In genomic region chr11:75173095-75173798, GRCm38 (mm10) we compare ENCODE assay signal across 8 mouse cellular contexts. TPM values are rescaled to one million over a fixed set of nuclear protein-coding genes. Genes with fewer than 3 reads are reported as not detected.
A peak's percentile ranks its signal among the peaks of the same experiment; 100 is the strongest.
DNase-seq lines count a peak whose midpoint lies in the region; ATAC-seq and TF ChIP-seq lines count a peak whose summit lies in the region.

No protein-coding gene starts in this region.

- H3K9ac ChIP-seq in heart, adult 2 months (ENCODE audit: low read depth, low read length) = peak overlapping the region; percentile 46
- H3K9ac ChIP-seq in limb, embryonic 14.5 days (ENCODE audit: low read depth, low read length, severe bottlenecking) = 0 out of 2 replicates have a peak overlapping the region, but pooled peaks have one; percentile 14
- H3K9ac ChIP-seq in midbrain, embryonic 16.5 days (ENCODE audit: low read depth, low read length) = peak overlapping the region; percentile 67

- intact Hi-C loops in heart, adult 2 months (cut with DNase I) = no loop called here

- no peaks in the 10 kb centered on the region for H3K79me2 ChIP-seq in heart, adult 2 months (replicated peaks; ENCODE audit: control insufficient read depth, insufficient read depth, low read length)

- under 1% methylated on average over 70 of the region's 71 CpGs for WGBS in heart, adult 2 months
- WGBS in limb, embryonic 14.5 days = under 1% methylated on average over 46 of the region's 71 CpGs
- WGBS in midbrain, embryonic 16.5 days = under 1% methylated on average over 71 of the region's 71 CpGs

- 0 out of 2 replicates have a peak, but pooled peaks have one; percentile 26 for TF ChIP-seq POLR2A in heart, adult 2 months (IDR thresholded peaks at IDR 0.05; ENCODE audit: insufficient read depth, low read depth, low read length)
- TF ChIP-seq POLR2A in limb, embryonic 14.5 days (IDR thresholded peaks at IDR 0.05; ENCODE audit: borderline replicate concordance, extremely low read depth, insufficient read depth, insufficient read length) = no peak

- no peak for TF ChIP-seq CTCF in heart, adult 2 months (IDR thresholded peaks at IDR 0.05)

- H3K4me2 ChIP-seq in limb, embryonic 14.5 days (replicated peaks; ENCODE audit: low read depth, low read length, severe bottlenecking) = peak overlapping the region; percentile 89
- peak overlapping the region; percentile 87 for H3K4me2 ChIP-seq in midbrain, embryonic 16.5 days (ENCODE audit: low read length)

- peaks cover 51% of the 10 kb centered on the region for H3K4me1 ChIP-seq in erythroblast, embryonic 14.5 days (ENCODE audit: control insufficient read depth)
- peaks cover 7% of the 10 kb centered on the region; the same call in 1 of the 2 replicates for H3K4me1 ChIP-seq in heart, adult 2 months (ENCODE audit: control insufficient read depth, insufficient read depth, low read length)
- H3K4me1 ChIP-seq in limb, embryonic 14.5 days (ENCODE audit: control insufficient read depth, insufficient read depth, low read length) = peaks cover 34% of the 10 kb centered on the region
- H3K4me1 ChIP-seq in midbrain, embryonic 16.5 days (ENCODE audit: control insufficient read depth, insufficient read depth, low read length) = peaks cover 37% of the 10 kb centered on the region

- ATAC-seq in erythroblast, adult 5-6 weeks (replicated peaks; ENCODE audit: low FRiP score, poor library complexity, severe bottlenecking) = no peak; the same call in 1 of the 2 replicates
- peak; percentile 29 for ATAC-seq in limb, embryonic 14.5 days (ENCODE audit: low FRiP score, low read depth)
- ATAC-seq in midbrain, embryonic 16.5 days = peak; percentile 69

- no peak for TF ChIP-seq EP300 in heart, adult 2 months (IDR thresholded peaks at IDR 0.05; ENCODE audit: insufficient read depth, low read depth, low read length)

- no peak overlapping the region for H3K27ac ChIP-seq in heart, adult 2 months
- H3K27ac ChIP-seq in limb, embryonic 14.5 days (replicated peaks; ENCODE audit: low read depth, low read length) = no peak overlapping the region
- H3K27ac ChIP-seq in midbrain, embryonic 16.5 days (ENCODE audit: low read length) = peak overlapping the region; percentile 75

- peaks cover 77% of the 10 kb centered on the region for H3K27me3 ChIP-seq in erythroblast, embryonic 14.5 days (ENCODE audit: control insufficient read depth)
- no peaks in the 10 kb centered on the region for H3K27me3 ChIP-seq in heart, adult 2 months (ENCODE audit: control insufficient read depth, insufficient read depth, low read length)
- H3K27me3 ChIP-seq in limb, embryonic 14.5 days (ENCODE audit: control insufficient read depth, insufficient read depth, low read length) = peaks cover 52% of the 10 kb centered on the region
- peaks cover 11% of the 10 kb centered on the region for H3K27me3 ChIP-seq in midbrain, embryonic 16.5 days (ENCODE audit: control insufficient read depth, insufficient read depth, low read depth, low read length)

- peak; percentile 93 for DNase-seq in embryo, embryonic 9.5 days (ENCODE audit: extremely low spot score)
- DNase-seq in heart, adult 2 months = peak; percentile 82 to 87
- peak; percentile 83 for DNase-seq in kidney, adult 9 months
- DNase-seq in limb, embryonic 14.5 days (ENCODE audit: low spot score) = peak; percentile 70
- DNase-seq in spleen, postnatal 14 days (ENCODE audit: low spot score in 2 of 2) = peak; percentile 61 to 72

- peak overlapping the region; percentile 67 for H3K4me3 ChIP-seq in erythroblast, embryonic 14.5 days (replicated peaks)
- peak overlapping the region; percentile 68 for H3K4me3 ChIP-seq in heart, adult 2 months
- peak overlapping the region; percentile 64 for H3K4me3 ChIP-seq in limb, embryonic 14.5 days (replicated peaks; ENCODE audit: low read length)
- H3K4me3 ChIP-seq in midbrain, embryonic 16.5 days (ENCODE audit: low read depth, low read length) = peak overlapping the region; percentile 71

- H3K36me3 ChIP-seq in erythroblast, embryonic 14.5 days (ENCODE audit: control insufficient read depth) = peaks cover 15% of the 10 kb centered on the region
- no peaks in the 10 kb centered on the region for H3K36me3 ChIP-seq in heart, adult 2 months (ENCODE audit: control insufficient read depth, insufficient read depth, low read length)
- peaks cover 14% of the 10 kb centered on the region for H3K36me3 ChIP-seq in limb, embryonic 14.5 days (ENCODE audit: control insufficient read depth, insufficient read depth, low read length)
- H3K36me3 ChIP-seq in midbrain, embryonic 16.5 days (ENCODE audit: control insufficient read depth, insufficient read depth, low read length) = no peaks in the 10 kb centered on the region

- H3K9me3 ChIP-seq in erythroblast, embryonic 14.5 days (ENCODE audit: control insufficient read depth, low read length) = peaks cover 23% of the 10 kb centered on the region
- no peaks in the 10 kb centered on the region for H3K9me3 ChIP-seq in limb, embryonic 14.5 days (ENCODE audit: control insufficient read depth, low read length)
- H3K9me3 ChIP-seq in midbrain, embryonic 16.5 days (replicated peaks; ENCODE audit: control insufficient read depth, low read length, poor library complexity, severe bottlenecking) = no peaks in the 10 kb centered on the region

RNA-seq across cellular contexts. Expression of gene Hic1, which starts 3.9 kb away (rescaled TPM):
- 0.02 and 0.06 TPM in 2 replicates for polyA plus RNA-seq in erythroblast, embryonic 14.5 days (2012)
- total RNA-seq in erythroblast, adult 5-6 weeks (2015; ENCODE audit: low replicate concordance) = not detected in 2 replicates
- total RNA-seq in erythroblast, adult 5-6 weeks (2017; ENCODE audit: low replicate concordance) = not detected in 2 replicates
- 10 to 100 TPM; 12.6 to 13.6 TPM for total RNA-seq in heart, adult 2 months (2021)
- polyA plus RNA-seq in heart, adult 2 months (2012; rRNA removed) = 15.5 and 19.6 TPM in 2 replicates
- polyA plus RNA-seq in limb, embryonic 14.5 days (2012; rRNA removed) = 90.8 and 125 TPM in 2 replicates
- polyA plus RNA-seq in limb, embryonic 14.5 days (2014; fragmentation: Nextera tagmentation; extraction: Ambion mirVana) = 21.4 and 24.6 TPM in 2 replicates
- polyA plus RNA-seq in midbrain, embryonic 16.5 days (2015; fragmentation: Nextera tagmentation; extraction: Ambion mirVana) = 1.3 and 1.8 TPM in 2 replicates

RNA-seq across cellular contexts. Expression of gene Ovca2, which starts 5.4 kb away (rescaled TPM):
- polyA plus RNA-seq in erythroblast, embryonic 14.5 days (2012) = 0.13 and 0.47 TPM in 2 replicates
- total RNA-seq in erythroblast, adult 5-6 weeks (2015; ENCODE audit: low replicate concordance) = 1.9 and 6.7 TPM in 2 replicates
- total RNA-seq in erythroblast, adult 5-6 weeks (2017; ENCODE audit: low replicate concordance) = 4.6 and 5.7 TPM in 2 replicates
- total RNA-seq in heart, adult 2 months (2021) = 1 to 10 TPM; 5.7 to 6.1 TPM
- 11.1 and 16.7 TPM in 2 replicates for polyA plus RNA-seq in heart, adult 2 months (2012; rRNA removed)
- polyA plus RNA-seq in limb, embryonic 14.5 days (2012; rRNA removed) = 22.5 and 25.0 TPM in 2 replicates
- 29.8 and 30.3 TPM in 2 replicates for polyA plus RNA-seq in limb, embryonic 14.5 days (2014; fragmentation: Nextera tagmentation; extraction: Ambion mirVana)
- polyA plus RNA-seq in midbrain, embryonic 16.5 days (2015; fragmentation: Nextera tagmentation; extraction: Ambion mirVana) = 13.3 and 14.5 TPM in 2 replicates

RNA-seq across cellular contexts. Expression of gene Dph1, which starts 17.8 kb away (rescaled TPM):
- polyA plus RNA-seq in erythroblast, embryonic 14.5 days (2012) = 1.1 and 1.4 TPM in 2 replicates
- 0.58 and 4.2 TPM in 2 replicates for total RNA-seq in erythroblast, adult 5-6 weeks (2015; ENCODE audit: low replicate concordance)
- total RNA-seq in erythroblast, adult 5-6 weeks (2017; ENCODE audit: low replicate concordance) = 3.6 and 4.5 TPM in 2 replicates
- 10 to 100 TPM in 1 of 2 experiments, 1 to 10 TPM in 1; 8.5 to 11.6 TPM for total RNA-seq in heart, adult 2 months (2021)
- polyA plus RNA-seq in heart, adult 2 months (2012; rRNA removed) = 21.7 and 32.9 TPM in 2 replicates
- 30.0 and 46.6 TPM in 2 replicates for polyA plus RNA-seq in limb, embryonic 14.5 days (2012; rRNA removed)
- 23.1 and 25.5 TPM in 2 replicates for polyA plus RNA-seq in limb, embryonic 14.5 days (2014; fragmentation: Nextera tagmentation; extraction: Ambion mirVana)
- polyA plus RNA-seq in midbrain, embryonic 16.5 days (2015; fragmentation: Nextera tagmentation; extraction: Ambion mirVana) = 12.5 and 14.0 TPM in 2 replicates

RNA-seq across cellular contexts. Expression of gene Rtn4rl1, which starts 20.3 kb away (rescaled TPM):
- polyA plus RNA-seq in erythroblast, embryonic 14.5 days (2012) = 0.01 TPM in 1 of 2 replicates, not detected in the other
- total RNA-seq in erythroblast, adult 5-6 weeks (2015; ENCODE audit: low replicate concordance) = not detected in 2 replicates
- not detected in 2 replicates for total RNA-seq in erythroblast, adult 5-6 weeks (2017; ENCODE audit: low replicate concordance)
- total RNA-seq in heart, adult 2 months (2021) = 1 to 10 TPM; 8.4 to 9.4 TPM
- 7.5 and 10.4 TPM in 2 replicates for polyA plus RNA-seq in heart, adult 2 months (2012; rRNA removed)
- 3.4 and 3.9 TPM in 2 replicates for polyA plus RNA-seq in limb, embryonic 14.5 days (2012; rRNA removed)
- polyA plus RNA-seq in limb, embryonic 14.5 days (2014; fragmentation: Nextera tagmentation; extraction: Ambion mirVana) = 4.4 and 5.3 TPM in 2 replicates
- polyA plus RNA-seq in midbrain, embryonic 16.5 days (2015; fragmentation: Nextera tagmentation; extraction: Ambion mirVana) = 17.8 and 19.7 TPM in 2 replicates

Comparison
In these comparisons a context has a peak if more than half of its experiments do, and no peak if none do; other contexts are left out.
1. H3K9ac ChIP-seq: peak in every context shown above with its lines; median percentile 67 in midbrain, embryonic 16.5 days; 46 in heart, adult 2 months; 14 in limb, embryonic 14.5 days.